Mouse (Mus musculus): Measurements from ENCODE around the gene Morn5.

DNA sequence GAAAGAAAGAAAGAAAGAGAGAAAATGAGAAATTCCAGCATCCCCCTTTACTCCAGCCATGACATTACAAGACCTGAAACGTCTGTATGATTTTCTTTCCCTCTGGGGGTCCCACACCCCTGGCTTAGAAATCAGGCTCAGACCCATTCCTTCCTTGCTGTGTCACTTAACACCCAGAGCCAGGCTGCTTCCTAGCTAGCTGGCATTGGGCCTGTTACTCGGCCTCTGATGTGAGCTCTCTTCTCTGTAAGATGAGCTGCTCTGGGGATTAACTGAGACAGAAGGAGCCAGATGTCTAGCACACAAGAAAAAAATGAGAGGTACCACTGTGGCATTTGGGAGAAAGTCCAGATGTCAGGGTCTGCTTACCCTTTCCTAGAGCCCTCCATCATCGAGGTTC is 7.0 kb downstream of the Morn5 start:
- no peak for TF ChIP-seq CTCF (IDR thresholded peaks at IDR 0.05; ENCODE audit: low read depth)
- TF ChIP-seq EP300 (optimal IDR thresholded peaks at IDR 0.05) = no peak
